Mouse (Mus musculus) adrenal gland (tissue): ENCODE measurements around the gene Sgms2.
"Not testable (repeated sequence)": the region's sequence is repeated elsewhere in the genome, so short reads cannot be mapped to it uniquely, and the experiment has no call there.

Source experiments
- intact Hi-C: fragments of 180-260 bp; cut with DNase I; formaldehyde crosslinking; loops from one replicate; pipeline ENCODE4 v1.15.1; 2025

Gene Sgms2

GRCm38 (mm10) chr3:131361960-131362359, 129.3 kb downstream of the Sgms2 start:
- intact Hi-C loops: no loop called here

GRCm38 (mm10) chr3:131359011-131359410, 132.2 kb downstream of the Sgms2 start:
- intact Hi-C loops: no loop called here

GRCm38 (mm10) chr3:131358205-131358604, 133.0 kb downstream of the Sgms2 start:
- intact Hi-C loops: no loop called here

GRCm38 (mm10) chr3:131357643-131358042, 133.6 kb downstream of the Sgms2 start:
- intact Hi-C loops: no loop called here

GRCm38 (mm10) chr3:131356026-131356425, 135.2 kb downstream of the Sgms2 start:
- intact Hi-C loops: no loop called here

GRCm38 (mm10) chr3:131350539-131350938, 140.7 kb downstream of the Sgms2 start:
- intact Hi-C loops: no loop called here

- intact Hi-C loops: loop anchor here (5.0 kb wide), 1 partner anchor 173 kb away; no protein-coding TSS in a partner anchor
Observed at GRCm38 (mm10) chr3:131349013-131349412, 142.2 kb downstream of the Sgms2 start.

GRCm38 (mm10) chr3:131348579-131348950, 142.6 kb downstream of the Sgms2 start:
- intact Hi-C loops: loop anchor here (5.0 kb wide), 1 partner anchor 174 kb away; no protein-coding TSS in a partner anchor

- intact Hi-C loops: loop anchor here (5.0 kb wide), 1 partner anchor 174 kb away; no protein-coding TSS in a partner anchor
Observed at GRCm38 (mm10) chr3:131347831-131348578, 143.2 kb downstream of the Sgms2 start.

- intact Hi-C loops: loop anchor here (5.0 kb wide), 1 partner anchor 176 kb away; no protein-coding TSS in a partner anchor
Observed at GRCm38 (mm10) chr3:131345903-131346302, 145.3 kb downstream of the Sgms2 start.

GRCm38 (mm10) chr3:131343311-131343710, 147.9 kb downstream of the Sgms2 start:
- intact Hi-C loops: no loop called here

- intact Hi-C loops: no loop called here
Observed at GRCm38 (mm10) chr3:131340885-131341284, 150.3 kb downstream of the Sgms2 start.

GRCm38 (mm10) chr3:131339280-131339679, 151.9 kb downstream of the Sgms2 start:
- intact Hi-C loops: no loop called here

- intact Hi-C loops: not testable (repeated sequence)
Observed at GRCm38 (mm10) chr3:131337749-131338148, 153.5 kb downstream of the Sgms2 start.

- intact Hi-C loops: no loop called here
Observed at GRCm38 (mm10) chr3:131336629-131337028, 154.6 kb downstream of the Sgms2 start.

GRCm38 (mm10) chr3:131335117-131335547, 156.1 kb downstream of the Sgms2 start:
- intact Hi-C loops: no loop called here

GRCm38 (mm10) chr3:131327189-131327588, 164.0 kb downstream of the Sgms2 start:
- intact Hi-C loops: no loop called here

GRCm38 (mm10) chr3:131326637-131327036, 164.6 kb downstream of the Sgms2 start:
- intact Hi-C loops: no loop called here

- intact Hi-C loops: no loop called here
Observed at GRCm38 (mm10) chr3:131322081-131322815, 169.0 kb downstream of the Sgms2 start.

GRCm38 (mm10) chr3:131320184-131320583, 171.0 kb downstream of the Sgms2 start:
- intact Hi-C loops: loop anchor here (2.0 kb wide), 1 partner anchor 205 kb away; no protein-coding TSS in a partner anchor

GRCm38 (mm10) chr3:131318211-131318610, 173.0 kb downstream of the Sgms2 start:
- intact Hi-C loops: no loop called here

GRCm38 (mm10) chr3:131317126-131317525, 174.1 kb downstream of the Sgms2 start:
- intact Hi-C loops: no loop called here
